8 mouse cellular contexts compared by ENCODE assay signal in genomic region chr5:100636794-100637544, GRCm38 (mm10). TPM values are rescaled to one million over a fixed set of nuclear protein-coding genes. Genes with fewer than 3 reads are reported as not detected.
DNase-seq lines count a peak whose midpoint lies in the region; ATAC-seq lines count a peak whose summit lies in the region.

No protein-coding gene starts in this region.

- H3K36me3 ChIP-seq in kidney, embryonic 15.5 days = no peaks in the 10 kb centered on the region
- no peaks in the 10 kb centered on the region for H3K36me3 ChIP-seq in neural tube, embryonic 15.5 days
- H3K36me3 ChIP-seq in hindbrain, embryonic 11.5 days (ENCODE audit: control insufficient read depth, insufficient read depth, low read length) = no peaks in the 10 kb centered on the region

- no peak overlapping the region for H3K9ac ChIP-seq in kidney, embryonic 15.5 days
- H3K9ac ChIP-seq in neural tube, embryonic 15.5 days (replicated peaks) = no peak overlapping the region
- no peak overlapping the region for H3K9ac ChIP-seq in hindbrain, embryonic 11.5 days (ENCODE audit: low read depth, low read length)

- peaks cover 11% of the 10 kb centered on the region; the same call in 1 of the 2 replicates for H3K4me1 ChIP-seq in kidney, embryonic 15.5 days
- no peaks in the 10 kb centered on the region for H3K4me1 ChIP-seq in neural tube, embryonic 15.5 days
- H3K4me1 ChIP-seq in hindbrain, embryonic 11.5 days (replicated peaks; ENCODE audit: control insufficient read depth, insufficient read depth, low read length) = no peaks in the 10 kb centered on the region

- ATAC-seq in kidney, embryonic 15.5 days (replicated peaks; ENCODE audit: low FRiP score) = no peak
- 0 out of 2 replicates have a peak, but pooled peaks have one; percentile 7 for ATAC-seq in common myeloid progenitor, adult 5-6 weeks (replicated peaks; ENCODE audit: low read depth, poor library complexity, severe bottlenecking)
- ATAC-seq in megakaryocyte, adult 5-6 weeks (ENCODE audit: poor library complexity, severe bottlenecking) = peak; percentile 38
- no peak for ATAC-seq in neural tube, embryonic 15.5 days (ENCODE audit: low FRiP score)
- ATAC-seq in hindbrain, embryonic 11.5 days (ENCODE audit: low FRiP score) = no peak

- H3K4me3 ChIP-seq in kidney, embryonic 15.5 days (replicated peaks) = no peak overlapping the region
- no peak overlapping the region for H3K4me3 ChIP-seq in neural tube, embryonic 15.5 days (replicated peaks)
- no peak overlapping the region for H3K4me3 ChIP-seq in hindbrain, embryonic 11.5 days (ENCODE audit: low read depth, low read length)

- WGBS in kidney, embryonic 15.5 days = 63% methylated on average over 8 of the region's 8 CpGs
- 76% methylated on average over 8 of the region's 8 CpGs for WGBS in neural tube, embryonic 15.5 days
- WGBS in hindbrain, embryonic 11.5 days = 74% methylated on average over 8 of the region's 8 CpGs

- H3K9me3 ChIP-seq in kidney, embryonic 15.5 days (replicated peaks) = no peaks in the 10 kb centered on the region
- H3K9me3 ChIP-seq in neural tube, embryonic 15.5 days (replicated peaks) = no peaks in the 10 kb centered on the region
- no peaks in the 10 kb centered on the region for H3K9me3 ChIP-seq in hindbrain, embryonic 11.5 days (ENCODE audit: control insufficient read depth, low read length)

- H3K27ac ChIP-seq in kidney, embryonic 15.5 days = no peak overlapping the region
- no peak overlapping the region for H3K27ac ChIP-seq in neural tube, embryonic 15.5 days (replicated peaks)
- H3K27ac ChIP-seq in hindbrain, embryonic 11.5 days (ENCODE audit: low read depth, low read length) = no peak overlapping the region

- no peaks in the 10 kb centered on the region for H3K27me3 ChIP-seq in kidney, embryonic 15.5 days
- H3K27me3 ChIP-seq in neural tube, embryonic 15.5 days (replicated peaks) = no peaks in the 10 kb centered on the region
- H3K27me3 ChIP-seq in hindbrain, embryonic 11.5 days (ENCODE audit: control insufficient read depth, insufficient read depth, low read length) = no peaks in the 10 kb centered on the region

- no peak overlapping the region for H3K4me2 ChIP-seq in kidney, embryonic 15.5 days
- no peak overlapping the region for H3K4me2 ChIP-seq in neural tube, embryonic 15.5 days
- no peak overlapping the region for H3K4me2 ChIP-seq in hindbrain, embryonic 11.5 days (replicated peaks; ENCODE audit: low read depth, low read length)

- DNase-seq in kidney, adult 11 months = peak; percentile 19
- peak; percentile 40 for DNase-seq in kidney, adult 8-10 months
- DNase-seq in embryo, embryonic 11 days = no peak
- DNase-seq in hindbrain, embryonic 11.5 days (ENCODE audit: low spot score) = no peak

RNA-seq across cellular contexts. Expression of gene Coq2, which starts 38.0 kb away (rescaled TPM):
- polyA plus RNA-seq in kidney, embryonic 15.5 days (2015; fragmentation: Nextera tagmentation; extraction: Ambion mirVana) = 60.8 and 62.5 TPM in 2 replicates
- 33.9 and 37.5 TPM in 2 replicates for total RNA-seq in common myeloid progenitor, adult 5-6 weeks (2017)
- total RNA-seq in megakaryocyte, adult 5-6 weeks (2015) = 20.9 and 21.0 TPM in 2 replicates
- total RNA-seq in megakaryocyte, adult 5-6 weeks (2017) = 20.1 and 22.5 TPM in 2 replicates
- polyA plus RNA-seq in neural tube, embryonic 15.5 days (2015; fragmentation: Nextera tagmentation; extraction: Ambion mirVana) = 52.7 and 56.9 TPM in 2 replicates
- polyA plus RNA-seq in hindbrain, embryonic 11.5 days (2014; fragmentation: Nextera tagmentation; extraction: Ambion mirVana) = 48.4 and 55.5 TPM in 2 replicates

Comparison
In these comparisons a context has a peak if more than half of its experiments do, and no peak if none do; other contexts are left out.
1. DNase-seq: peak in kidney, adult 11 months (single experiment) and kidney, adult 8-10 months (2 of 2); none in embryo, embryonic 11 days (single experiment) and hindbrain, embryonic 11.5 days (single experiment).
2. ATAC-seq: peak in common myeloid progenitor, adult 5-6 weeks (single experiment) and megakaryocyte, adult 5-6 weeks (single experiment); none in kidney, embryonic 15.5 days (single experiment), neural tube, embryonic 15.5 days (single experiment) and hindbrain, embryonic 11.5 days (single experiment).